Mouse (Mus musculus): ENCODE results near the gene Il15. TPM values are rescaled to one million over a fixed set of nuclear protein-coding genes. Genes with fewer than 3 reads are reported as not detected.
A peak's percentile ranks its signal among the peaks of the same experiment; 100 is the strongest.

Gene Il15
- 19.2 and 19.7 TPM in 2 replicates for total RNA-seq (2017)

DNA sequence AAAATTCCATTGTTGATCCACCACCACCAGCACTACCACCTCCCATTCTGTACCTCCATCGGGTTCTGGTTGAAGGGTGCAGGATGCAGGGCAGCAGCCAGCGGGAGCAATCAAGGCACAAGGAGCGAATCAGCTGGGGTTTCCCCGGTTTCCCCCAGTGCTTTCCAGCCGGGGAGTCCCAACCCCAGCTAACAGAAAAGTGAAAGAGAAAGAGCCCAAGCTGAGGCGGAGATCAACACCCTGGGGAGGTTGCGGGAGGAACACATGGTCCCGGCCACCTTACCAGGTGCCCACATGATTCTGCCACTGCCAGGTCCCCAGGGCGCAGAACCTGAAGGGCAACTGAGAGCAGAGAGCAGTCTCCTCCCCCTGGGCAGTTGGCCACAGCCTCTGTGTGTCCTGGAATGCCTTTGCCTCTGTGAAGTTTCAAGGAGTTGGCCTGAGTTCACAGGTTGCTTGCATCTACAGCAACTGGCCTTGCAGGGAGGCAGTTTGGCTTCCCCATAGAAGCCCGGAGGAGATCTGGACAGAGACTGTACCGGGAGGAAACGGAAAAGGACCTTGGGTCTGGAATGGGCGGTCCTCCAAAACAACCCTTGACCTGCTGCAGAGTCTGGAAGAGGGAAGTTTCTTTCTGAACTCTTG, at the start of gene Il15:
Il15 (minus strand) TSS at position 537 of the 645 bp plus-strand sequence.
- peak; percentile 30 for ATAC-seq (replicated peaks; ENCODE audit: low read depth, poor library complexity, severe bottlenecking)

- ATAC-seq (replicated peaks; ENCODE audit: low read depth, poor library complexity, severe bottlenecking) = no peak
Observed at GRCm38 (mm10) chr8:82444897-82445296, 41.9 kb upstream of the Il15 start.

DNA sequence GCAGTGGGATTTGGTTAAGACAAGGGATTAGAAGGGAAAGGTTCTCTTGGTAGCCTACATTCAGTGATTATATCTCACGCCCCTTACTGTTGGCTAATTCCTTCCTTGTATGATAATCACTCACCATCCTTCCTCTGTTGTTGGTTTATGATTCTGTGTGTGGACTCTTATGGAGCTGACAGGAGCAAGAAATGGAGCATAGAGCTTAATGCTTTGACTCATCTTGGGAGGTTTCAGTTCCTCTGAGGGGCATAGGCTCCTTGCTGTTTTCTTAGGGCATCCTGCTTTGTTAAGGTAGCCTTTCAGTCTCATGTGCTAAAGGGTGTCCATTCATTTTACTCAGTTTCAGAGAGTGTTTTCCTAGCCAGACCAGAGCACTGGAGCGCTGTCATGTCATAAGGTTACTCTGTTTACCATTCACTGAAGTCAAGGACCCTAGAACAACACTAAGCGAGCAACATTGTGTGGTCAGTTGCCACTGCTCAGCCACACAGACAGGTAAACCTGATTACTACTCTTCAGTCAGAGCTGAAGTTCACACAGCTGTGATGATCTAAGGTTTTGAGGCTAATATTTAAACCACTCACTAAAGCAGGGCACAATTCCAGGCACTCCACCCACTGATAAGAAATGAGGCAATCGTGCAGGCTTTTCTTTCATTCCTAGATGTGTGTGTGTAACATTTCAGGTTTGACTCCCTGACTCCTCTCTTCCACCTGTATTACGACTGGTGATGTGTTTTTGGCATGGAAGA, 13.7 kb upstream of the Il15 start:
- no peak for ATAC-seq (replicated peaks; ENCODE audit: low read depth, poor library complexity, severe bottlenecking)

DNA sequence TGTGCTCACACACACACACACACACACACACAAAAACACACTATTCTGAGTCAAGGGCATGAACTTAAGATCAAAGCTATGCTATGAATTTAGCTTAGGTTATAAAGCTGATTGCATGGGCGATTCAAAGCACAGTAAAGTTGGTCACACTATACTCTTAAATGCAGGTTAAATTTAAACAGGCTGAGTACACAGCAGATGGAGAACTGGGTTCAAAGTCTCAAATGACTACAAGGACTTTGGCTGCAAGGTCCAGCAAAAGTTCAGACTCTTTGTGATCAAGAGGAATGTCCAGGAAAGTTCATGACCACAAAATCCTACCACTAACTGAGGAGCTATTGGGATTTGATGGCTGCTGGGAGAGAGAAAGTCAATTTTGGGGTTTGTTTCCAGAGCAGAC, 12.5 kb upstream of the Il15 start:
- ATAC-seq (replicated peaks; ENCODE audit: low read depth, poor library complexity, severe bottlenecking) = no peak

DNA sequence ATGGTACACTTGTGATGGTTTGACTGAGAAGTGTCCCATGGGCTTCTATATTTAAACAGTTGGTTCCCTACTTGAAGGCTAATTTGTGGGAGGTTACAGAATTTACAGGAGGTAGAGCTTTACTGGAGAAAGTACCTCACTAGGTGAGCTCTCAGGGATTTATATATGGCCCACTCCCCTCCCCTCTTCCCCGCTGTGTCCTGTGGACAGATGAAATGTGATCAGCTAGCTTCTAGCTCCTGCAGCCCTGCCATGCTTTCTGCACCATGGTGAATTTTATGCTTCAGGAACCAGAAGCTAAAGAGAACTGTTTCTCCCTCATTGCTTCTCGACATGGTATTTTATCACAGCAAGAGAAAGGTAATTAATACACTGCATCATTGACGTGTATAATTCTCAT, 7.1 kb upstream of the Il15 start:
- ATAC-seq (replicated peaks; ENCODE audit: low read depth, poor library complexity, severe bottlenecking) = no peak

GRCm38 (mm10) chr8:82407060-82407459, 4.0 kb upstream of the Il15 start:
- no peak; the same call in 1 of the 2 replicates for ATAC-seq (replicated peaks; ENCODE audit: low read depth, poor library complexity, severe bottlenecking)

DNA sequence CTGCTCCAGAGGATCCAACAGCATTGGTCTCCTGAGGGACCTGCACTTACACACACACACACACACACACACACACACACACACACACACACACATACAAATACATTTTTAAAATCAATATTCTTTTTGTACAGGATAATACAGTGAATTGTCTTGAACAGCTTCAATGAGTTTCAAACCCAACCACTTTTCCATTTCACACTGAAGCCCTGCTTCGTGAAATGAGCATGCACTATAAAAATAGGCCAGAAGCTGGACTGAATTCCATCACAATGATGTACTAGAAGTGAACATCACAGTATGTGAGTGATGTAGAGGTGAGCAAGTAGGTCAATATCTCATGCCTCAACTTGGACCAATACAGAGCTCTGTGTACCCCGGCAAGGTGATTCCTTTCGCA, 1.0 kb upstream of the Il15 start:
- no peak for ATAC-seq (replicated peaks; ENCODE audit: low read depth, poor library complexity, severe bottlenecking)

DNA sequence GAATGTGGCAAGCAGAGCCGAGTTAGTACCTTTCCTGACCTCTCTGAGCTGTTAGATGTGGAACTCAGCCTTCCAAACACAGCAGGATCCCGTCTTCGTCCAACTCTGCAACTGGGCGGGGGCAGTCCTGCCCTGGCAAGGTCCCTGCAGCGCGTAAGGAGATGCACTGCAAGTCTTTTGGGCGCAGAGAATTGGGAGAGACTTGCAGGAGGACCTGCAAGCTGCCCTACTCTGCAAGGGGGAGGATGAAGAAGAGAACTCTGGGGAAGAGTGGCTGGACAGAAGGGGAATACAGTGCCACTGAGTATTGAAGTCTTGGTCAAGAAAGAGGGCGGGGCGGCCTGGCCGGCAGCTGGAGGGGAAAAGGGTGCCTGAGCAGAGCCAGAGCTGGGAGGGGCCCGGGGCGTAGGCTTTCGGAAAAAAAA, 749 bp downstream of the Il15 start:
- peak; percentile 27 for ATAC-seq (replicated peaks; ENCODE audit: low read depth, poor library complexity, severe bottlenecking)

DNA sequence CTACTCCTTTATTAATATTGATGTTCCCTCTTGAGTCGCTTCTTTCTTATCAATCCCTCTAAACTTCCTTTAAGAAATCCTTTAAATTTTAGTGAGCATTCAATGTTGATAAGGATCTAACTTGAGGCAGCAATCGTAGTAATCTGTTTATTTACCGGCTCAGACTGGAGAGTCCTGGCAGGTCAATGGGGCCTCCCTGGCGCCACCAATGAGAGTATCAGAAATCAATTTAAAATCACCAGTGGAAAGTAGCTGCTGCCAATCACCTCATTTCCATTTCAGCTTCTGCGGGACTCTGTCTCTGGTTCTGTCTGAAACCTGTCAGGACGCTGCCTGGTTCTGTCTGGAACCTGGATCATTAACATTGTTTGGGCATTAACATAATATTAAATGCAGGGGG, 1.5 kb downstream of the Il15 start:
- no peak for ATAC-seq (replicated peaks; ENCODE audit: low read depth, poor library complexity, severe bottlenecking)

- ATAC-seq (replicated peaks; ENCODE audit: low read depth, poor library complexity, severe bottlenecking) = 0 out of 2 replicates have a peak, but pooled peaks have one; percentile 21
Observed at GRCm38 (mm10) chr8:82401059-82401458, 2.0 kb downstream of the Il15 start.

- peak; percentile 33 for ATAC-seq (replicated peaks; ENCODE audit: low read depth, poor library complexity, severe bottlenecking)
Observed at GRCm38 (mm10) chr8:82400376-82400775, 2.6 kb downstream of the Il15 start.

DNA sequence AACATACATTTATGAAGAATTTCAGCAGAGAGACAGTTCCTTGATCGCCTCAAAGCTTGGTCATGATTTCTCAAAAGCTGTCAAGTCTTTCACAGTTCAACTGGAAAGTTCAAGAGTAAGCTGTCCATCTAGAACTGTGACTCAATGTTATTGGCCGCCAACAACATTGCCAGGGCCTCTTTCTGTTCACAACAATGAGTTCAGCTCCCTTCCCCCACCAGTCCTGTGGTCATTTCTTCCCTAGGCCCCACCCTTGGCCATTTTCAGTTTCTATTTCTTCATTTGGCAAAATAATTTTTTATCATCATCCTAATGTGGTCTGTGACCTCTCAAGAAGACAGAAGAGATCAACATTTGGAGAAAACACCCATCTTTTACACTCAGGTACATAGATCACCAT, 4.5 kb downstream of the Il15 start:
- no peak for ATAC-seq (replicated peaks; ENCODE audit: low read depth, poor library complexity, severe bottlenecking)

- ATAC-seq (replicated peaks; ENCODE audit: low read depth, poor library complexity, severe bottlenecking) = no peak
Observed at GRCm38 (mm10) chr8:82391258-82391657, 11.8 kb downstream of the Il15 start.

- ATAC-seq (replicated peaks; ENCODE audit: low read depth, poor library complexity, severe bottlenecking) = no peak
Observed at GRCm38 (mm10) chr8:82388356-82388902, 14.6 kb downstream of the Il15 start.

- peak; percentile 79 for ATAC-seq (replicated peaks; ENCODE audit: low read depth, poor library complexity, severe bottlenecking)
Observed at GRCm38 (mm10) chr8:82387614-82388013, 15.4 kb downstream of the Il15 start.

- no peak for ATAC-seq (replicated peaks; ENCODE audit: low read depth, poor library complexity, severe bottlenecking)
Observed at GRCm38 (mm10) chr8:82385867-82386266, 17.2 kb downstream of the Il15 start.

- no peak for ATAC-seq (replicated peaks; ENCODE audit: low read depth, poor library complexity, severe bottlenecking)
Observed at GRCm38 (mm10) chr8:82384458-82385234, 18.4 kb downstream of the Il15 start.

GRCm38 (mm10) chr8:82383346-82383745, 19.7 kb downstream of the Il15 start:
- peak; percentile 83 for ATAC-seq (replicated peaks; ENCODE audit: low read depth, poor library complexity, severe bottlenecking)

DNA sequence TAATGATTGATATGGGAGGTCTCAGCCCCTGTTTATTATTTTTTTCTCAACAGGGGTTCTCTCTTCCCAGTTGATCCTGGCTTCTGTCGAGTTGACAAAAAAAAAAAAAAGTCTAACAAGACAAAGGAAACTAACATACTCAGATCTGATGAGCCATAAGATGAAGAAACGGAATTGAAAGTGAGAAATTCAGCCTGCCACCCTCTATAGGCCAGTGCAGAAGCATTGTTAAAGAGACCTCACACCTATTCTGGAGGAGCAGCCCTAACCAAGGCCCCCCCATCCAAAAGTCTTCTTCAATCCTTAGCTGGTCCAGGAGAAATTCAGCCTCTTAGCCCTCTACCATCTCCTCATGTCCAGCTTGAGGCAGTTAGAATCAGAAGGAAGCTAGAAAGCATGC, 20.7 kb downstream of the Il15 start:
- no peak for ATAC-seq (replicated peaks; ENCODE audit: low read depth, poor library complexity, severe bottlenecking)

DNA sequence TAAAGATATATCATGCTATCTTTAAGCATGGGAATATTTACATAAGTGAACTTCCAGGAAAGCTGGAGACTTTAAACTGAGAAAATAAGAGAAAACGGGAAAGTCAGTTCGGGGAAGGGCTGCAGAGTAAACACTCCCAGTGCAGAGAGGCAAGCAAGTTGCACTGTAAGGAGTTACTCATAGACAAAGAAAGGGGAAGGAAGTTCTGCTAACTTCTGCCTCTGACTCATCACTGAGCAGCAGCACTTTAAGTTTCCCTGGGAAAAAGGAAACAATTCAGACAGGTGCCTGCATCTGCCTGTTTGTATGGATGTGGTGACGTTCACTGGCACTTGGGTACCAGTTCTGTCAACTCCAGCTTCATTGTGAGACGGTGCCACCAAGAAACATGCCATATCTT, 28.6 kb downstream of the Il15 start:
- ATAC-seq (replicated peaks; ENCODE audit: low read depth, poor library complexity, severe bottlenecking) = peak; percentile 85

DNA sequence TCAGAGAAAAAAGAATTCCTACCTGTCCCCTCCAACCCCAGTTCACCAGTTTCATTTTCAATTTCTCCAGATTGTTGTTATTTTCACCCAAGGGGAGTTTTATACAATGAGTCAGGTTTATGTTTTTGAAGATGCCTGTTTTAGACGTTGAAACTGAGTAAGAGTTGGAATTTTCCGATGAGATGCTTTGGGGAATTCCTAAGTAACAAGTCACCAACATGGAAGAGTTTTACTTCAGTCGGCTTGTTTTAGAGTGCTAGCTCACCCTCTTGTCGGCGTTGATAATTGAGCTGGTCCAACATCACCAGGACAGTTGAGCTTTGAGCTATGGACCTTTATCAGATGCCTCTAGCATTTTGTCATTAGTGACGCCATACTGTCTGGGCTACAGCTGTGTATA, 30.2 kb downstream of the Il15 start:
- no peak for ATAC-seq (replicated peaks; ENCODE audit: low read depth, poor library complexity, severe bottlenecking)

Measured in common myeloid progenitor, adult 5-6 weeks (primary cell).